Mouse (Mus musculus): ENCODE measurements around the gene Sema6b. TPM values are rescaled to one million over a fixed set of nuclear protein-coding genes. Genes with fewer than 3 reads are reported as not detected.

Gene Sema6b
- polyA plus RNA-seq, 1 experiment from 2014 or later = 16.4 TPM

- Histone ChIP-seq H3K36me3 (ENCODE audit: control insufficient read depth, insufficient read depth, low read length) (peaks cover 2% of the 10 kb centered on the region; the same call in 1 of the 2 replicates), H3K4me3 (replicated peaks; ENCODE audit: low read depth, low read length) (no peak overlapping the region), H3K9ac (replicated peaks; ENCODE audit: low read length) (no peak overlapping the region), H3K27ac (replicated peaks; ENCODE audit: low read depth, low read length) (no peak overlapping the region), H3K4me1 (ENCODE audit: control insufficient read depth, insufficient read depth, low read length) (peaks cover 31% of the 10 kb centered on the region), H3K27me3 (ENCODE audit: control insufficient read depth, insufficient read depth, low read length) (peaks cover 13% of the 10 kb centered on the region; the same call in 1 of the 2 replicates), H3K4me2 (ENCODE audit: low read length) (no peak overlapping the region), H3K9me3 (ENCODE audit: control insufficient read depth, low read length) (no peaks in the 10 kb centered on the region)
- no peak for ATAC-seq (ENCODE audit: low FRiP score, low TSS enrichment)
- 91% methylated on average over 7 of the region's 7 CpGs for WGBS
- no peak for DNase-seq
Observed at GRCm38 (mm10) chr17:56136558-56136957, 3.6 kb downstream of the Sema6b start.

- peaks cover 21% of the 10 kb centered on the region for H3K36me3 ChIP-seq (ENCODE audit: control insufficient read depth, insufficient read depth, low read length)
- under 1% methylated on average over 27 of the region's 27 CpGs for WGBS
- peaks cover 27% of the 10 kb centered on the region for H3K4me1 ChIP-seq (ENCODE audit: control insufficient read depth, insufficient read depth, low read length)
- peak; percentile 66 for DNase-seq
- no peak overlapping the region for H3K27ac ChIP-seq (replicated peaks; ENCODE audit: low read depth, low read length)
- H3K4me3 ChIP-seq (replicated peaks; ENCODE audit: low read depth, low read length) = no peak overlapping the region
- H3K9ac ChIP-seq (replicated peaks; ENCODE audit: low read length) = no peak overlapping the region
- H3K4me2 ChIP-seq (ENCODE audit: low read length) = peak overlapping the region; percentile 33
- peaks cover 5% of the 10 kb centered on the region; the same call in 1 of the 2 replicates for H3K27me3 ChIP-seq (ENCODE audit: control insufficient read depth, insufficient read depth, low read length)
- no peak for ATAC-seq (ENCODE audit: low FRiP score, low TSS enrichment)
- no peaks in the 10 kb centered on the region for H3K9me3 ChIP-seq (ENCODE audit: control insufficient read depth, low read length)
Observed at GRCm38 (mm10) chr17:56134463-56134971, 5.6 kb downstream of the Sema6b start.

DNA sequence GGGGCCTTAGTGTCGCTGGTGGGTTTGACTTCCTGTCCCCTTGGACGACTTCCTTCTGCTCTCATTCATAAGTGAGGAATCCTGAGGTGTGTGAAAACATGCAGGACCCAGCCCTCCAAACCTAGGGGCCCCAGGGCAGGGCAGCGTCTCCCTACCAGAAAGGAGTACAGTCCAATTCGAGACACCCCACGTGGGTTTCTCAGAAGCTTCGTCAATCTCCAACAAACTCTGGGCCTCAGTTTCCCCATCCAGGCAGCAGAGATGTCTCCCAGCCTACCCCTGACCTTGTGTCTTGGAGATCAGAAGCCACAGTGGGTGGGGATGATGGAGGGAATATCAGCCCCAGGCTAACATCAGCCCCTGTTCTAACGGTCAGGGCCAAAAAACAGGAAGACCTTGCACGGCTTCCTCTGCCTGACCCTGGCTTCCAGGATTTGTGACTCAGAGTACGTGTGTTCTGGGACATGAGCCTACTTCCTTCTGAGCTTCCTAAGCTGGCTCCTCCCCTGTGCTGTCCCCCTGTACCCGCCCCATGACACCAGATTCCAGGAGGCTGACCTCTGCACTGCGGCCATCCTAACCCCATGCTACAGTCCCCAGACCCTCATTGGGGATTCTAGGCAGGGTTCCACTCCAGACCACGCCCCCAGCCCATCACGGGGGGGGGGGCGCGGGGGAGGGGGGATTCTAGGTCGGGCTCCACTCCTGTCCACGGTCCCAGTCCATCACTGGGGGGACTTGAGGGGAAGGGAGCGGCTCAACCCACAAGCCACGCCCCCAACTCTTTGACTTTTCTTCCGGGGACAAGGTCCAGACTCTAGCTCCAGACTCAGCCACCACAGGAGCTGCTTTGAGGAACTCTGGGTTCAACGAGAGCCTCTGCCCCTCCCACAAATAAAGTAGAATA is 6.4 kb downstream of the Sema6b start:
- Histone ChIP-seq H3K4me1 (ENCODE audit: control insufficient read depth, insufficient read depth, low read length) (peaks cover 24% of the 10 kb centered on the region), H3K36me3 (ENCODE audit: control insufficient read depth, insufficient read depth, low read length) (peaks cover 29% of the 10 kb centered on the region), H3K27ac (replicated peaks; ENCODE audit: low read depth, low read length) (no peak overlapping the region), H3K9me3 (ENCODE audit: control insufficient read depth, low read length) (no peaks in the 10 kb centered on the region), H3K4me3 (replicated peaks; ENCODE audit: low read depth, low read length) (no peak overlapping the region), H3K27me3 (ENCODE audit: control insufficient read depth, insufficient read depth, low read length) (peaks cover 5% of the 10 kb centered on the region; the same call in 1 of the 2 replicates), H3K9ac (replicated peaks; ENCODE audit: low read length) (no peak overlapping the region), H3K4me2 (ENCODE audit: low read length) (peak overlapping the region; percentile 33)
- DNase-seq (no peak), ATAC-seq (ENCODE audit: low FRiP score, low TSS enrichment) (no peak)
- WGBS = 20% methylated on average over 20 of the region's 21 CpGs

DNA sequence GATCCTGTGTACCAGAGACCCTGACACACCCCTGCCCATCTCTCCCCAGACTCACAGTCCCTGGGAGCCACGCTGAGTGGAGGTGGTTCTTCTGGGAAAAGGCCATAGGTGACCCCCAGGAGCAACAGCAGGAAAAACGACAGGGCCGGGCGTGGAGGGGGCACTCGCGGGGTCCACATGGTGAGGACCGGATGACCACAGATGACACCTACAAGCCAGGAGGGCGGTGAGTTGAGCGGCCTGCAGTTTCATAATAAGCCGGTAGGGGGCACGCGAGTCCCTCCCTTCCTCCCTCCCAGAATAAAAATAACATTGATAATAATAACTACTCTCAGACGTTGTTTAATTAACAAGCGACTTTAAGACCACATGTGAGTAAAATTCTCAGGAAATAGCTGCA is 7.5 kb downstream of the Sema6b start:
- no peak overlapping the region for H3K9ac ChIP-seq (replicated peaks; ENCODE audit: low read length)
- WGBS = 5% methylated on average over 14 of the region's 14 CpGs

GRCm38 (mm10) chr17:56131814-56132213 is 8.3 kb downstream of the Sema6b start:
- peaks cover 5% of the 10 kb centered on the region; the same call in 1 of the 2 replicates for H3K27me3 ChIP-seq (ENCODE audit: control insufficient read depth, insufficient read depth, low read length)
- H3K4me3 ChIP-seq (replicated peaks; ENCODE audit: low read depth, low read length) = no peak overlapping the region
- no peaks in the 10 kb centered on the region for H3K9me3 ChIP-seq (ENCODE audit: control insufficient read depth, low read length)
- H3K27ac ChIP-seq (replicated peaks; ENCODE audit: low read depth, low read length) = no peak overlapping the region
- WGBS = 41% methylated on average over 7 of the region's 7 CpGs
- DNase-seq (peak; percentile 80), ATAC-seq (ENCODE audit: low FRiP score, low TSS enrichment) (peak; percentile 28; the same call in 1 of the 2 replicates)
- no peak overlapping the region for H3K4me2 ChIP-seq (ENCODE audit: low read length)
- H3K4me1 ChIP-seq (ENCODE audit: control insufficient read depth, insufficient read depth, low read length) = peaks cover 7% of the 10 kb centered on the region; the same call in 1 of the 2 replicates
- H3K9ac ChIP-seq (replicated peaks; ENCODE audit: low read length) = no peak overlapping the region
- peaks cover 45% of the 10 kb centered on the region for H3K36me3 ChIP-seq (ENCODE audit: control insufficient read depth, insufficient read depth, low read length)

More for the DNA sequence above, 7.5 kb downstream of the Sema6b start:
- ATAC-seq (ENCODE audit: low FRiP score, low TSS enrichment) (peak; percentile 9; the same call in 1 of the 2 replicates), DNase-seq (peak; percentile 71)
- Histone ChIP-seq H3K4me3 (replicated peaks; ENCODE audit: low read depth, low read length) (no peak overlapping the region), H3K4me2 (ENCODE audit: low read length) (no peak overlapping the region), H3K27me3 (ENCODE audit: control insufficient read depth, insufficient read depth, low read length) (peaks cover 5% of the 10 kb centered on the region; the same call in 1 of the 2 replicates), H3K9me3 (ENCODE audit: control insufficient read depth, low read length) (no peaks in the 10 kb centered on the region), H3K4me1 (ENCODE audit: control insufficient read depth, insufficient read depth, low read length) (peaks cover 13% of the 10 kb centered on the region), H3K36me3 (ENCODE audit: control insufficient read depth, insufficient read depth, low read length) (peaks cover 36% of the 10 kb centered on the region), H3K27ac (replicated peaks; ENCODE audit: low read depth, low read length) (no peak overlapping the region)

DNA sequence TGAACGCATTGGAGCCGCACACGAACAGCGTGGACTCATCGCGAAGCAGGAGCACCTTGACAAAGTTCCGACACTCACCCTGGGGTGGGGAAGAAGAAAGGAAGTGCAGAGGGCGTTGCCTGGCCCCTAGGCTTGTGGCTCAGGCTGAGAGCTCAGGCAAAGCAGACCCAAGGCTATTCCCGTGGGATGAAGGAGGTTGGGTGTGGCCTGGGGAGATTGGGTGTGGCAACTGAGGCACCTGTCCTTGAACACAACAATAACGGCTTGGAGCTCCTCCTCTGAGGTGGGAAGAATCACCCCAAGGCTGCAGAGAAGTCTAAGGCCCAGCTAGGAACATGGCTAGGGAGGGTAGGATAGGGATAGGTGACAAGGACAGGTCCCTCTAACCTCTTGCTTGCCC is 9.0 kb downstream of the Sema6b start:
- Histone ChIP-seq H3K4me2 (ENCODE audit: low read length) (no peak overlapping the region), H3K4me1 (ENCODE audit: control insufficient read depth, insufficient read depth, low read length) (peaks cover 7% of the 10 kb centered on the region; the same call in 1 of the 2 replicates), H3K4me3 (replicated peaks; ENCODE audit: low read depth, low read length) (no peak overlapping the region), H3K27me3 (ENCODE audit: control insufficient read depth, insufficient read depth, low read length) (peaks cover 5% of the 10 kb centered on the region; the same call in 1 of the 2 replicates), H3K27ac (replicated peaks; ENCODE audit: low read depth, low read length) (no peak overlapping the region), H3K9ac (replicated peaks; ENCODE audit: low read length) (no peak overlapping the region), H3K9me3 (ENCODE audit: control insufficient read depth, low read length) (no peaks in the 10 kb centered on the region), H3K36me3 (ENCODE audit: control insufficient read depth, insufficient read depth, low read length) (peaks cover 51% of the 10 kb centered on the region)
- 93% methylated on average over 10 of the region's 10 CpGs for WGBS
- ATAC-seq (ENCODE audit: low FRiP score, low TSS enrichment) (no peak), DNase-seq (no peak)

DNA sequence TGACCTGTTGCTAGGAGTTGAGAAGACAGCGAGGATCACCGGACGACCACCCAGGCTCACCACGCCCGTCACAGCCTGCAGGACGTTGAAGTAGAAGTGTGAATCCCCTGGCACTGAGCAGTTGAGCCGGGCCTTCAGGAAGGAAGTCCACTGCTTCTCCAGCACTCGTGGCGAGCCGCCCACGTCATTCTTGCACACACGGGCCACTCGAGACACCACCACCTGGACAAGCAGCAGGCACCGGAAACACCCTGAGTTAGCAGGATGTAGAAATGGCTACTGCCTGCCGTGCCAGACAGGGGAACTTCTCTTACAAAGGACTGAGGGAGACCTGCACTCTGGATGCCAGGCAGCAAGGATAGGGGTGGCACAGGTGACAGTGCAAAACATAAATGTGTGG is 11.9 kb downstream of the Sema6b start:
- Histone ChIP-seq H3K36me3 (ENCODE audit: control insufficient read depth, insufficient read depth, low read length) (peaks cover 69% of the 10 kb centered on the region), H3K27me3 (ENCODE audit: control insufficient read depth, insufficient read depth, low read length) (peaks cover 12% of the 10 kb centered on the region), H3K9me3 (ENCODE audit: control insufficient read depth, low read length) (0 out of 2 replicates have a peak, but pooled peaks cover under 1% of the 10 kb centered on the region), H3K4me2 (ENCODE audit: low read length) (no peak overlapping the region), H3K9ac (replicated peaks; ENCODE audit: low read length) (no peak overlapping the region), H3K4me3 (replicated peaks; ENCODE audit: low read depth, low read length) (no peak overlapping the region), H3K27ac (replicated peaks; ENCODE audit: low read depth, low read length) (no peak overlapping the region), H3K4me1 (ENCODE audit: control insufficient read depth, insufficient read depth, low read length) (peaks cover 3% of the 10 kb centered on the region; the same call in 1 of the 2 replicates)
- ATAC-seq (ENCODE audit: low FRiP score, low TSS enrichment) = no peak
- 86% methylated on average over 15 of the region's 15 CpGs for WGBS
- no peak for DNase-seq

DNA sequence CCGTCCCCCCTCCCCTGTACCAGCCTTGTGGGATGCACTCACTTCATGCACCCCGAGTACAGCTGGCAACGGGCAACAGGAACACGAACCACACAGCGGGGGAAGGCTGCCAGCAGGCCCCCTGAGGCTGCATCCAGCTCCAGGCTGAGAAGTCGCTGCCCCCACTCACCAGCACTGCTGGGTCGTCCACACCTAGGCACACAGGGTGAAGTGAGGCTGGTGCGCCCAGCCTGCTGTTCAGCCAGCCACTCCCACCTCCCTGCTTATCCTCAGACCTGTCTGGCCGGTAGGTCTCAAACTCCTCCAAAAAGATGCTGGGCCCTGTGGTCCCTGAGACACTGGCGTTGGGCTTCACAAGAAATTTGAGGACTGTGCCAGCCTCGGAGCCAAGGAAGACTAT is 14.0 kb downstream of the Sema6b start:
- H3K4me2 ChIP-seq (ENCODE audit: low read length) = no peak overlapping the region
- H3K27me3 ChIP-seq (ENCODE audit: control insufficient read depth, insufficient read depth, low read length) = peaks cover 19% of the 10 kb centered on the region
- ATAC-seq (ENCODE audit: low FRiP score, low TSS enrichment) = no peak
- no peak overlapping the region for H3K9ac ChIP-seq (replicated peaks; ENCODE audit: low read length)
- no peak for DNase-seq
- H3K9me3 ChIP-seq (ENCODE audit: control insufficient read depth, low read length) = peaks cover 12% of the 10 kb centered on the region
- no peak overlapping the region for H3K27ac ChIP-seq (replicated peaks; ENCODE audit: low read depth, low read length)
- no peaks in the 10 kb centered on the region for H3K4me1 ChIP-seq (ENCODE audit: control insufficient read depth, insufficient read depth, low read length)
- H3K36me3 ChIP-seq (ENCODE audit: control insufficient read depth, insufficient read depth, low read length) = peaks cover 69% of the 10 kb centered on the region
- H3K4me3 ChIP-seq (replicated peaks; ENCODE audit: low read depth, low read length) = no peak overlapping the region
- WGBS = 77% methylated on average over 11 of the region's 11 CpGs
